Mouse (Mus musculus) spleen, embryonic (tissue): Measurements from ENCODE around the gene Apoc2.

Source experiments
- CTCF ChIA-PET: fragments of 350-600 bp; sonication (Branson Sonifier 250); formaldehyde crosslinking; loops from one replicate; lab custom pipeline; 2022; lab: Charles Lee

Apoc2 gene

DNA sequence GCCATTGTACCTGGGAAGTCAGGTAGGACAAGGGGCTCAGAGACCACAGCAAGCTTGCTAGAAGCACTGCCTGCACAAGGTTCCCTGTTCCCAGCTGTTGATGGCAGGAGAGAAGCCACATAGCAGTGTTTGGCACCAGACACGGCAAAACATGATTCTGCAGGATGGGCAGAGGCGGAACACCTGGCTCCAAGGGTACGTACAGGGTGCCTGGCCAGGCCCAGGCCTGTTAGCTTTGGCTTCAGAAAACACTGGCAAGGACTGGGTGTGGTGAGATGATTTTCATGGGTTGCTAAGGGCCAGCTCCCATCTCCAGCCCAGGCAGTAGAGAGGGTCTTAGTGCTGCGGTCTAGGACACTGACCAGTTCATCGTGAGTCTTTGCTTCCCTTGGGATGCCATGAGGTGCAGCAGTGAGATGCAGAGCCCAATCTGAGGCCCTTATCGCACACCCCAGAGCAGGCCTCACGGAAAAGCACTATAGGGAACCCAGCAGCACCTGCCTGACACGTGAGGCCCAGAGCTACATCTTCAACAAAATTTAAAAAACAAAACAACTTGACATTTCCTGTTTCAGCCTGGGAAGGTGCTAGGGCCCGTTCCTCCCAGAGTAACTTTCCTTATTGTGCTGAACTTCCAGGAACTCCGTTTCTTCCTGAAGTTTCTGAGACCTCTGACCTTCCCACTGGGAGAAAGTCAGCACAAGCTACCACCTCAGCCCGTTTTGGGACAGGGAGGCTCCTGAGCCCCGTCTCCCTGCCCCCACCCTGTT, 22.7 kb upstream of the Apoc2 start:
- CTCF ChIA-PET = interaction anchor here (0.6 to 2.3 kb wide), 9 partner anchors 10 to 145 kb away, joined by 3 to 13 read pairs (median 3); no protein-coding TSS in a partner anchor

- CTCF ChIA-PET = interaction anchor here (0.6 to 1.2 kb wide), 6 partner anchors 11 to 145 kb away, joined by 3 to 6 read pairs (median 4); no protein-coding TSS in a partner anchor
Measured at GRCm38 (mm10) chr7:19699827-19700148, 22.0 kb upstream of the Apoc2 start.

DNA sequence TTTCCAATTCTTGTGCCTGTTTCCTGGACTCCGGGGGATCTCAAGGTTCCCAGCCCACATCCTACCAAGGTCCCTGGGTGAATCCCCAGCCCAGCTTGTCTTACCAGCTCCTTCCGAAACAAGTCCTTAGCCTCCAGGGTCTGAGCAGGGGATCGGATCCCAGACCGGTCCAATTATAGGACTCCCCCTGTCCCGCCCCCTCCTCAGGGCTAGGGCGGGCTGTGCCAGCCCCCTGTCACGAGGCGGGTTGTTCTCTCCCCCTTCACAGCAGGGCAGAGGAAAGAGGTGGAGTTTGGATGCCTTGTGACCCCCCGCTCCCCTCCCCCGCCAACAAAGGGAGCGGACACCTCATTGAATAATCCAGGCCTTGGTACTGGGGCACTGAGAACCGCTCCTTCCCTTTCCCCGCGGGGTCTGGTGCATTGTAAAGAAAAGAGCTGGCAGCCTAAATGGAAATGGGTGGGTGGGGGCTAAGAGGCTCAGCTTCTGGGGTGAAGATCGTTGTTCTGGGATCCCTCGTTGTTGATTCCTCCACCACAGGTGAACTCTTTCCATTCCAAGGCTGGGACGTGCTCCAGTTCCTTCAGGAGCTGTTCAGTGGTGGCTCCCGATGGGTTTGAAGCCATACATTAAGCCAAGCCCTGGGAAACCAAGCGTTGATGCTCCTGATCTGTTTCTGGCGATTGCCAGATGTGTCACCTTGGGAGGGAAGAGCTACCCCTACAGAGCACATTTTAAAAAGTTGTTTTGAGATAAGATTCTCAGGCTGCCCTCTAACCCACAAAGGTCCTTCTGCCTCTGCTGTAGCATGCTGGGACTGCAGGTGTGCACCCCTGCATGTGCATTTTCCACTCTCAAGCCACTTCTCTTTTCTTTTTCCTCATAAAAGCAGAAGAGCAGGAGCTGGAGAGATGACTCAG, 21.4 kb upstream of the Apoc2 start, which contains the start of gene Apoe:
Gene Apoe, minus strand, starts transcription at position 282 of the 920 bp plus-strand sequence.
- CTCF ChIA-PET = interaction anchor here (0.6 to 1.5 kb wide), 5 partner anchors 11 to 37 kb away, joined by 3 to 6 read pairs (median 3); no protein-coding TSS in a partner anchor

DNA sequence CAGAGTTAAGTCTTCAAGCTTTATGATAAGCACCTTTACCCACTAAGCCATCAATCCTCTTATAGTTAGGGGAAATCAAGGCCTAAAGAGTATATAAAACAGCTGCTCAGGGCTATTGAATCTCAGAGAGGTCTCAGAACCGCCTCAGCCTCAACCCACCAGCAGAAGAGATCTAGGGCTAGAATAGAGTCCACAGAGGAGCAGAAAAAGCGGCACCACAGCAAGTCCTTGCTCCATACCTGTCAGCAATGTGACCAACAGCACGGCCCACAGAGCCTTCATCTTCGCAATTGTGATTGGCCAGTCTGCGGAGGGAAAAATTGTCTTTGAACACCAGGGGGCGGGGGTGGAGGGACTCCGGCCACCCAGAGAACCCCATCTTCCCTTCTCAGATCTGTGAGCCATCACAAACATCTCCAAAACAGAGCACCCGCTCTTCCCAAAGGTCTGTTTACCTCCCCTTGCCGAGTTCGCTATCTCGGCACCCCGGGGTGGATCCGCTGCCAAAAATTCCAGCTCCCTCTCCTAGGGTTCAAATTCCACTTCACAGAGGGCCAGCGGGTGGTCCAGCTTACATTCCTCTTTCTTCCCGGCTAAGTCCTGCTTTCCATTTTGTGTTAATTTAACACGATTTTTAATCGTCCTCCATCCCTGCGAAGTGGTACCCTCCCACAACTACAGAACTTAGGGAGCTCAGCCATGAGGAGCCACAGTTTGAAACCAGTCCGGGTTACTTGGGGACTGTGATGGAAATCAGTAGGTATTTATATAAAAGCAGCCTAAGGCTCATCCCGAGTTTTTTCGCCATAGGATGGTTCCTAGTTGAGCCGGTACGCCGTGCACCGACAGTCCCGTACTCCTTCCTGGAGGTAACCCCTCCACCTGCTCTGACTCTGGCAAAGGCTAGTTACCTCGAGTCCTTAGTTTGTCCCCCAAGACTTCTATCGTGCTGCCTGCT, 20.5 kb upstream of the Apoc2 start:
- CTCF ChIA-PET = interaction anchor here (0.6 to 1.5 kb wide), 2 partner anchors 14 to 19 kb away, joined by 3 read pairs; no protein-coding TSS in a partner anchor

DNA sequence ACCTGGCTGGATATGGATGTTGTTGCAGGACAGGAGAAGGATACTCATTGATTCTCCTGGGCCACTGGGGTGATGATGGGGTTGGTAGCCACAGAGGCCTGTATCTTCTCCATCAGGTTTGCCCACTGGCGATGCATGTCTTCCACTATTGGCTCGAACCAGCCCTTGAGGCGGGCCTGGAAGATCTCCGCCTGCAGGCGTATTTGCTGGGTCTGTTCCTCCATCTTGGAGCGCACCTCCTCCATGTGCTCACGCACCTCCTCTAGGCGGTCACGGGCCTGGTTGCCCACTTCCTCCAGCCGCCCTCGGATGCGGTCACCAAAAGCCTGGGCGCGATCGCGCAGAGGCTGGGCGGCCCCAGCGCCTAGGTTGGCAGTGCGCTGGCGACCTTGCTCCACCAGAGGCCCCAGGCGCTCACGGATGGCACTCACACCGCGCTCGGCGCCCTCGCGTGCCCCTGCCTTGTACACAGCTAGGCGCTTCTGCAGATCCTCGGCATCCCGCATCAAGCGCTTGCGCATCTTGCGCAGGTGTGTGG, 18.7 kb upstream of the Apoc2 start:
- CTCF ChIA-PET = no interaction called here

- CTCF ChIA-PET = no interaction called here
Measured at GRCm38 (mm10) chr7:19695881-19696280, 18.1 kb upstream of the Apoc2 start.

GRCm38 (mm10) chr7:19695213-19695594, 17.5 kb upstream of the Apoc2 start:
- CTCF ChIA-PET = no interaction called here

GRCm38 (mm10) chr7:19694336-19695212, 16.8 kb upstream of the Apoc2 start:
- CTCF ChIA-PET = no interaction called here

DNA sequence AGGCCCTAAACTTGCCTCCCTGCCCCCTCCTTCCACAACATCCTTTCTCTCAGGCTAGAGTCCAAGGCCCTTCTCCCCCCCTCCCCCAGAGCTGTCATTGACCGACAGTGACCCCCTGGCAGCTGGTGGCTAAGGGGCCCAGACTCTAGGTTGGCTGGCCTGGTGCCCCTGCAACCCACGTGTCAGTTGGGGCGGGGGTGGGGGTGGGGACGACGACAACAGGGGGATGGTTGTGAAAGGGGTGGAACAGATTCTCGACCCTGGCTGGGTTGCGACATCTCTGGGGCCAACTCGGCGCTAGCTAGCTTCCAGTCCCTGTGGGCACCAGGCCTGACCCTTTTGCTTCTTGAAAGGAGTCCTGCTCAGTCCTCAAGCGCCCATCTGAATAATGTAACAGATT, 15.7 kb upstream of the Apoc2 start:
- CTCF ChIA-PET = interaction anchor here (0.6 kb wide), 1 partner anchor 26 kb away, joined by 10 read pairs; no protein-coding TSS in a partner anchor

DNA sequence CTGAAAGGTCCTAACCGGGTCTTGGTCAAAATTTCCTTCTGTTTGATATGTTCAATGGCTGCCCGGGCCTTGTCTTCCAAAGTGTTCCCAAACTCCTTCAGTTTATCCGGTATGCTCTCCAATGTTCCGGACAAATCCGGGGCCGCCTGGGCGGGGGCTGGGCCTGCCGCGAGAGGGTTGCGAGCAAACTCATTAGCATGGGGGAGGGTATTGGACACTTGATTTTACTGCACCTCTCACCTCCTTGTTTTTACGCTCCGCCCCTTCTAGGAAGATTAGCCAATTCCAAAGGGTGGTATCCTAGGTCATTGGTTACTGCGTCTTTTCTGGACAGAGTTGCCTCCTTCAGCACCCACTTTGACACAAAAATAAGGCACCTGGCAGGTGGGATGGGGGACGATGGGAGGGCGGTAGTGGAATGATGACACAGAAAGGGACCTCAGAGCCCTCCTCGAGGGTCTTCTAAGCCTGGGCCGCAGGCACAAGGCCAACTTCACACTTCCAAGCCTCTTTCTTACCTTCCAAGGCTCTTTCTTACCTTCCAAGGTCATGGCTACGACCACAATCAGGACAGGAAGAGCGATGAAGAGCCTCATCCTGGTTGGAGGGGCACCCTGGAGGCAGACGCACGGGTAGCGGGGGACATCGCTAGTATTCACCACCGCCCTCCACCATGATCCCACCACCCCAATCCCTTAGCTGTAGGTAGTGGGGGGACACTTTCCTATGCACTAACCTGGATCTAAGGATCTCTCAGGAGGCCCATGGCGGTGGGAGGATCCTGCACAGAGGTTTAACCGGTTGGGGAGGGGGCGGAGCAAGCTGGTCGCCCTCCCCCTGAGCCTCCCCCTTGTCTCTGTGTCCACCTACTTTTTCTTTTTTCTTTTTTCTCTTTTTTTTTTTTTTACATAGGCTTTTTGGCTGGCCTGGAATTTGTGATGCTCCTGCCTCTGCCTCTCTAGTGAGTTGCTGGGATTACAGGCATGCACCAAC, 14.4 kb upstream of the Apoc2 start, which contains the start of gene Apoc1:
Gene Apoc1, minus strand, starts transcription at position 788 of the 993 bp plus-strand sequence.
- CTCF ChIA-PET = no interaction called here

DNA sequence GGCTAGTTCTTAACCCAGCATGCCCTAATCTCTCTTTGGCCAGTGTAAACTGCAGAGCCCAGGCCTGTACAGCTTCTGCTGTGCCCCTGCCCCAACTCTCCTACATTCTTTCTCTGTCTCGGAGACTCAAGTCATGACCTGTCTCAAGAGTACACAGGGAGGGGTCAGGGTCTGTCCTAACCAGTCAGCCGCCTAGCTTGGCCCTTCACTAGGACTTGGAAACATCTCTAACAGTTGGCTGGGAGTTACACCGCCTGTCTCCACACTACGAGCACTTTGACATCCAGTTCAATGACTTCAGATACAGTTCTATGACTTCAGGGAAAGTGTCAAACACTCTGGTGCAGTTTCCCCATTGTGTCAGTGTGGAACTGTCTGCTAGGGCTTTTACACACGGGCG, 13.7 kb upstream of the Apoc2 start:
- CTCF ChIA-PET = no interaction called here

- CTCF ChIA-PET = no interaction called here
Measured at GRCm38 (mm10) chr7:19690845-19691244, 13.1 kb upstream of the Apoc2 start.

- CTCF ChIA-PET = interaction anchor here (0.7 to 0.8 kb wide), 3 partner anchors 28 to 114 kb away, joined by 3 to 6 read pairs (median 4); no protein-coding TSS in a partner anchor
Measured at GRCm38 (mm10) chr7:19688611-19689010, 10.9 kb upstream of the Apoc2 start.

DNA sequence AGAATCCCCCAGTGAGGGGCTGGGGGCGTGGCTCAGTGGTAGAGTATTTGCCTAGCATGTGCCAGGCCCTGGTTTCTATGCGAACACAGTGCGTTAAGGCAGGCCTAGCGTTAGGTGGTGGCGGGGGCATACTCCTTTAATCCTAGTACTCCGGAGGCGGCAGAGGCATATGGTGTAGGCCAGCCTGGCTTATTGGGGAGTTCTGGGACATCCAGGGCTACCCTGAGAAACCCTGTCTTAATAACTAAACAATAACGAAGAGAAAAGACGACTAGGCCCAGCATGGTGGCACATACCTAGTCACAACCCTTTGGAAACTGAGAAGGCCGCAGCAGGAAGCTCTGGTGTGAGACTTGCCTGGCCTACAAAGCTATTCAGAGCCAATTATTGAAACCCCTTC, 10.4 kb upstream of the Apoc2 start:
- CTCF ChIA-PET = interaction anchor here (0.7 to 0.8 kb wide), 3 partner anchors 28 to 114 kb away, joined by 3 to 6 read pairs (median 4); no protein-coding TSS in a partner anchor

DNA sequence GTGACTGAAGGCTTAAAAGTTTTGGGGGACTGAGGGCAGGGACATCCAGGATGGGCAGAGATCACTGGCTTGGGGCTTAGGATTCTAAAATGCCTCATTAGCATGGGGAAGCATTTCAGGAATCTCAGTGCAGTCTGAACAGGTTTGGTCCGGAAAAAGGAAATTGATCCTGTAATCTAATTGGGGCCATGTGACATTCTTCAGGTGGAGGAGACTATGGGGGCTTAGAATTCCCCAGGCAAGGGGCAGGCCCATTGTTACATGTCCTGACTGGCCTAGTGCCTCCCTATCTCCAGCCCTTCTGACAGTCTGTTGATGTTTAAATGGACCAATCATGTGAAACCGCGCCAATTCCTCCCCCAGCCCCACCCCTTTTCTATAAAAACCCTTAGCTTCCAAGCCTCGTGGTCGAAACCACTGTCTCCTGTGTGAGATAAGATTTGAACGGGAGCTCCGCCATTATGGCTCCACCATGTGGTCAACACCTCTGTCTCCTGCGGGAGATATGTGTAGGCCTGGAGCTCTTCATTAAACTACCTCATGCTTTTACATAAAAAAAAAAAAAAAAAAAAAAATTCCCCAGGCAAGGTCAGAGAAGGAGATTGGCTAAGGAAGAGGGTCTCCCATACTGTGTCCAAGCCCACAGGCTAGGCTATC, 9.3 kb upstream of the Apoc2 start:
- CTCF ChIA-PET = interaction anchor here (0.6 kb wide), 2 partner anchors 67 to 635 kb away, joined by 3 to 4 read pairs; no protein-coding TSS in a partner anchor

- CTCF ChIA-PET = no interaction called here
Measured at GRCm38 (mm10) chr7:19686521-19686920, 8.8 kb upstream of the Apoc2 start.

DNA sequence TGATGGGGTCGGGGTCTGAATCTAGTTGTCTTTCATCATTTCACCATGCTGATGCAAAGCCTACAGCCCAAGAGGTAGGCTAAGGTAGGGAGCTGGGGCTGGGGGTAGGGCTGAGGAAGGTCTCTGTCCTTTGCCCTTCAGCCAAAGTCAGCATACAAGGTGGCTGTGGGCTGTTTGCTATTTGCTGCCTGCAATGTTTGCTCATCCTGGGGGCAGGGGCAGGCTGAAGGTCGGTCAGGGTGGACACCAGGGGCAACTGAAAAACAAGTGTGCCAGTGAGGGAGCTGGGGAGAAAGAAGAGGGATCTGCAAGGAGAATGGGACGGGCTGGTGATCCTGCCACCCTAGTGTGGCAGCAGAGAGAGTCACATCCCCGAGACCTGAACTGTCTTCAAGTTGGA, 7.6 kb upstream of the Apoc2 start:
- CTCF ChIA-PET = no interaction called here
